Mouse (Mus musculus): ENCODE results near the gene Scn10a. TPM values are rescaled to one million over a fixed set of nuclear protein-coding genes. Genes with fewer than 3 reads are reported as not detected.

The Scn10a gene
- polyA plus RNA-seq, 1 experiment from 2014 or later, result not detected

- no peak overlapping the region for H3K9ac ChIP-seq (ENCODE audit: low read depth, low read length)
- H3K36me3 ChIP-seq (ENCODE audit: control insufficient read depth, insufficient read depth), result no peaks in the 10 kb centered on the region
- TF ChIP-seq CTCF (IDR thresholded peaks at IDR 0.05; ENCODE audit: low read depth), result no peak
- H3K9me3 ChIP-seq (ENCODE audit: control insufficient read depth), result no peaks in the 10 kb centered on the region
- no peak for ATAC-seq
- no peak overlapping the region for H3K27ac ChIP-seq (ENCODE audit: low read depth, low read length)
- H3K4me2 ChIP-seq (replicated peaks; ENCODE audit: low read depth), result no peak overlapping the region
- peaks cover 65% of the 10 kb centered on the region for H3K27me3 ChIP-seq (replicated peaks; ENCODE audit: control insufficient read depth, insufficient read depth, low read length)
- H3K4me3 ChIP-seq (ENCODE audit: low read depth, low read length), result no peak overlapping the region
- 57% methylated on average over 9 of the region's 9 CpGs for WGBS
- no peaks in the 10 kb centered on the region for H3K4me1 ChIP-seq (replicated peaks; ENCODE audit: control insufficient read depth, insufficient read depth, low read length)
Observed at GRCm38 (mm10) chr9:119575732-119576131, 143.4 kb downstream of the Scn10a start.

DNA sequence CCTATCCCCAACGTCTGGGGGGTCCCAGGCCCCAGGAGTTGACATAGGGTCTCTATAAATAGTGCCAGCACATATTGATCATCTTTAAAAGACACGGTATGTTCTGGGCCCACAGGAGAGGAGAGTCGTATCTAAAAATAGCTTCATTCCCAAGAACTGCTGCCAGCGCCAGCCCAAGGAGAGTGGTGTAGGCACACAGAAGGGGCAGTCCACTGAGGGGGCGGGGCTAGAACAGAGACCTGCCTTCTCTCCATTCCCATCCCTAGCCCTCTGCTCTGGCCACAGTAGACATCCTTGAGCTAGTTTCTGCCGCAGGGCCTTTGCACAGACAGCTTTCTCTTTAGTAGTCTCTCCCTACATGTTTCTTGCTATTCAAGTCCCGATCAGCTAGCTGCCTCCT lies 144.8 kb downstream of the Scn10a start:
- no peak overlapping the region for H3K27ac ChIP-seq (ENCODE audit: low read depth, low read length)
- H3K9ac ChIP-seq (ENCODE audit: low read depth, low read length), result no peak overlapping the region
- peaks cover 62% of the 10 kb centered on the region for H3K27me3 ChIP-seq (replicated peaks; ENCODE audit: control insufficient read depth, insufficient read depth, low read length)
- 75% methylated on average over 7 of the region's 7 CpGs for WGBS
- no peaks in the 10 kb centered on the region for H3K4me1 ChIP-seq (replicated peaks; ENCODE audit: control insufficient read depth, insufficient read depth, low read length)
- no peak overlapping the region for H3K4me2 ChIP-seq (replicated peaks; ENCODE audit: low read depth)
- ATAC-seq, result no peak
- no peak overlapping the region for H3K4me3 ChIP-seq (ENCODE audit: low read depth, low read length)
- no peaks in the 10 kb centered on the region for H3K36me3 ChIP-seq (ENCODE audit: control insufficient read depth, insufficient read depth)
- no peak for TF ChIP-seq CTCF (IDR thresholded peaks at IDR 0.05; ENCODE audit: low read depth)
- H3K9me3 ChIP-seq (ENCODE audit: control insufficient read depth), result no peaks in the 10 kb centered on the region

DNA sequence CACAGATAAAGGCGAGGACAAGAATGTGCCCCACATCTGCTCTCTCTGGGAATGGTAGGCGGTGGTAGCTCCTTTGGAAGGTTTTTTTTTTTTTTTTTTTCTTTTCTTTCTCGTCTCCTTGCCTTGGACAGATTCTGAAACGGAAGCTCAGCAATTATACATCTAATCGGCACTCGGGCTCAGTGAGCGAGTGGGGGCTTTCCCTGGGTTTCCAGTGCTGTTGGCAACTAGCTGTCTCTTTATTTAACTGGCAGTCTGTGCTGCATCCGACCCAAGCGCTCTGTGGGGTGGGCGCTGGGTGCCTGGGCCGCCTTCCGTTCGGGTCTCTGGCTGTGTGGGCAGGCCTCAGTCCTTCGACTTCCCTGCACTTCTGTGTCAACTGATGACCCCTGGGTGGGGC lies 146.1 kb downstream of the Scn10a start:
- ATAC-seq, result no peak
- no peaks in the 10 kb centered on the region for H3K36me3 ChIP-seq (ENCODE audit: control insufficient read depth, insufficient read depth)

DNA sequence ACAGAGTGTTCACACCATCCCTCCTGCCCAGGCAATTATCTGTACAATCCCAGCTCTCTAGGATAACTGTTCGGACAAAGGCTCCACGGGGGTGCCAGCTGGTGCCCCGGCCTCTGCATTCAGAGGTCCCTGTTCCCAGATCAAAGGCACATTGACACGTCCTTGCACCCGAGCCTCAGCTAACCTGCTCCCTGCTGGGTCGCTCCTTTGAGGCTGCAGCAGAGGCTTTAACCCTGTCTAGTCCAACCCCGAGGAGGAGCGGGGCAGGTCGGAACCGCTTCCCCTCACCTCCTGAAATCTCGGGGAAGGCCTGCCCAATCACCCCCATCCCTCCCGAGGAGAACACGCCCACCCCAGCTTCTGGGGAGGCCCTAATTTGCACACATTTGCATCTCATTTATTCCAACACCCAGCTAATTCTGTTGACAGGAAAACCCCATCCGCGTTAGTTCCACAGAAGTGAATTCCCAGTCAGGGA lies 147.7 kb downstream of the Scn10a start:
- H3K27ac ChIP-seq (ENCODE audit: low read depth, low read length), result no peak overlapping the region
- H3K36me3 ChIP-seq (ENCODE audit: control insufficient read depth, insufficient read depth), result no peaks in the 10 kb centered on the region
- no peaks in the 10 kb centered on the region for H3K9me3 ChIP-seq (ENCODE audit: control insufficient read depth)
- no peak for TF ChIP-seq CTCF (IDR thresholded peaks at IDR 0.05; ENCODE audit: low read depth)
- peaks cover 33% of the 10 kb centered on the region for H3K27me3 ChIP-seq (replicated peaks; ENCODE audit: control insufficient read depth, insufficient read depth, low read length)
- no peak overlapping the region for H3K4me2 ChIP-seq (replicated peaks; ENCODE audit: low read depth)
- no peak overlapping the region for H3K9ac ChIP-seq (ENCODE audit: low read depth, low read length)
- H3K4me3 ChIP-seq (ENCODE audit: low read depth, low read length), result no peak overlapping the region
- ATAC-seq, result no peak
- no peaks in the 10 kb centered on the region for H3K4me1 ChIP-seq (replicated peaks; ENCODE audit: control insufficient read depth, insufficient read depth, low read length)
- WGBS, result 7% methylated on average over 15 of the region's 15 CpGs

More for the DNA sequence above, 146.1 kb downstream of the Scn10a start:
- no peak overlapping the region for H3K4me2 ChIP-seq (replicated peaks; ENCODE audit: low read depth)
- H3K27ac ChIP-seq (ENCODE audit: low read depth, low read length), result no peak overlapping the region
- 60% methylated on average over 14 of the region's 14 CpGs for WGBS
- no peaks in the 10 kb centered on the region for H3K9me3 ChIP-seq (ENCODE audit: control insufficient read depth)
- no peak overlapping the region for H3K9ac ChIP-seq (ENCODE audit: low read depth, low read length)
- H3K4me3 ChIP-seq (ENCODE audit: low read depth, low read length), result no peak overlapping the region
- H3K27me3 ChIP-seq (replicated peaks; ENCODE audit: control insufficient read depth, insufficient read depth, low read length), result peaks cover 48% of the 10 kb centered on the region
- no peak for TF ChIP-seq CTCF (IDR thresholded peaks at IDR 0.05; ENCODE audit: low read depth)
- no peaks in the 10 kb centered on the region for H3K4me1 ChIP-seq (replicated peaks; ENCODE audit: control insufficient read depth, insufficient read depth, low read length)

DNA sequence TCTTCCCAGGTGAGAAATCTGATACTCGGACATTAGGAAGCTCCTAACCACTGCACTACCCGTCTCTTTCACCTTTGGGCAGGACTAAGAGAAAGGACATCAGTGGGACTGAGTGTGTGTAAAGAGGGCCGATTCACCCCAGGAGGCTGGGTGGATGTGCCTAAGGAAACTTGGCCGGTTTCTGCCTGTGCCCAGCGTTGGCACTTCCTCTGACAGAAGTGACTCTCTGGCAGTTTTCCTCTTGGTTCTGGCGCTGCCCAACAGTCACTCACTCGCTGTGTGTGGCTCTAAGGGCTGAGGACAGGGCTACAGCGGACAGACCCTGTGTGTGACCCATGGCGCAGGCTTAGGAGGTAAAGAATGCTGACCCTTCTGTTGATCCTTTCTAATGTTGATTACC lies 148.5 kb downstream of the Scn10a start:
- no peak overlapping the region for H3K4me3 ChIP-seq (ENCODE audit: low read depth, low read length)

GRCm38 (mm10) chr9:119568732-119569131 lies 150.4 kb downstream of the Scn10a start:
- H3K9me3 ChIP-seq (ENCODE audit: control insufficient read depth), result no peaks in the 10 kb centered on the region
- no peak overlapping the region for H3K4me2 ChIP-seq (replicated peaks; ENCODE audit: low read depth)
- no peak overlapping the region for H3K4me3 ChIP-seq (ENCODE audit: low read depth, low read length)
- 80% methylated on average over 8 of the region's 8 CpGs for WGBS
- H3K27me3 ChIP-seq (replicated peaks; ENCODE audit: control insufficient read depth, insufficient read depth, low read length), result peaks cover 22% of the 10 kb centered on the region
- H3K9ac ChIP-seq (ENCODE audit: low read depth, low read length), result no peak overlapping the region
- no peak for TF ChIP-seq CTCF (IDR thresholded peaks at IDR 0.05; ENCODE audit: low read depth)
- no peak for ATAC-seq
- no peaks in the 10 kb centered on the region for H3K4me1 ChIP-seq (replicated peaks; ENCODE audit: control insufficient read depth, insufficient read depth, low read length)
- H3K27ac ChIP-seq (ENCODE audit: low read depth, low read length), result no peak overlapping the region
- H3K36me3 ChIP-seq (ENCODE audit: control insufficient read depth, insufficient read depth), result no peaks in the 10 kb centered on the region

More for the DNA sequence above, 148.5 kb downstream of the Scn10a start:
- Histone ChIP-seq H3K9me3 (ENCODE audit: control insufficient read depth) (no peaks in the 10 kb centered on the region), H3K9ac (ENCODE audit: low read depth, low read length) (no peak overlapping the region), H3K4me1 (replicated peaks; ENCODE audit: control insufficient read depth, insufficient read depth, low read length) (no peaks in the 10 kb centered on the region), H3K4me2 (replicated peaks; ENCODE audit: low read depth) (no peak overlapping the region), H3K27ac (ENCODE audit: low read depth, low read length) (no peak overlapping the region), H3K27me3 (replicated peaks; ENCODE audit: control insufficient read depth, insufficient read depth, low read length) (peaks cover 25% of the 10 kb centered on the region), H3K36me3 (ENCODE audit: control insufficient read depth, insufficient read depth) (no peaks in the 10 kb centered on the region)
- WGBS, result 33% methylated on average over 9 of the region's 9 CpGs
- TF ChIP-seq CTCF (IDR thresholded peaks at IDR 0.05; ENCODE audit: low read depth), result no peak
- ATAC-seq, result no peak

DNA sequence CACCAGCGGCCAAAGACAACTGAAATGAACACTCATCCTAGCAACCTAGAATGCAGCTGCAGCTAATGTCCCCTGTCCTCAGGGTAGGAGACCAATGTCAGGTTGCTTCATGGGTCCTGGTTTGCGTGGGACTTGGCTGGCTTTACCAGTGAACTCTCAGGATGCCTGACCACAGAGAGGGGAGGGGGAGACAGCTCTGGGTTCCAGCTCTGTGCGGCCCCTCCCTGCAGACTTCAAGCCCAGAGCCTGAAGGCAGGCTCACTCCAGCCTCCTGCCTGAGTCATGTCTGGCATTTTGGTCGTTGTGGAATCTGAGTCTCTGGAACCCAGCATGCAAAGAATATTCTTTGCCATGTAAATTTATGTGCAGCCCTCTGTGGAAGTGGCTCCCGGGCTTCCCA lies 151.3 kb downstream of the Scn10a start:
- Histone ChIP-seq H3K4me1 (replicated peaks; ENCODE audit: control insufficient read depth, insufficient read depth, low read length) (no peaks in the 10 kb centered on the region), H3K27ac (ENCODE audit: low read depth, low read length) (no peak overlapping the region), H3K4me3 (ENCODE audit: low read depth, low read length) (no peak overlapping the region), H3K27me3 (replicated peaks; ENCODE audit: control insufficient read depth, insufficient read depth, low read length) (peaks cover 16% of the 10 kb centered on the region), H3K36me3 (ENCODE audit: control insufficient read depth, insufficient read depth) (no peaks in the 10 kb centered on the region), H3K4me2 (replicated peaks; ENCODE audit: low read depth) (no peak overlapping the region), H3K9ac (ENCODE audit: low read depth, low read length) (no peak overlapping the region), H3K9me3 (ENCODE audit: control insufficient read depth) (no peaks in the 10 kb centered on the region)
- 85% methylated on average over 5 of the region's 5 CpGs for WGBS
- ATAC-seq, result no peak
- no peak for TF ChIP-seq CTCF (IDR thresholded peaks at IDR 0.05; ENCODE audit: low read depth)
